Mouse (Mus musculus) layer of hippocampus, adult 9-11 months (tissue): ENCODE measurements around the gene Mobp.
"Not testable (repeated sequence)": the region's sequence is repeated elsewhere in the genome, so short reads cannot be mapped to it uniquely, and the experiment has no call there.

ENCODE experiments used
- DNase-seq: peaks from one replicate; pipeline ENCODE4 v3.0.0; 2022

Gene Mobp

DNA sequence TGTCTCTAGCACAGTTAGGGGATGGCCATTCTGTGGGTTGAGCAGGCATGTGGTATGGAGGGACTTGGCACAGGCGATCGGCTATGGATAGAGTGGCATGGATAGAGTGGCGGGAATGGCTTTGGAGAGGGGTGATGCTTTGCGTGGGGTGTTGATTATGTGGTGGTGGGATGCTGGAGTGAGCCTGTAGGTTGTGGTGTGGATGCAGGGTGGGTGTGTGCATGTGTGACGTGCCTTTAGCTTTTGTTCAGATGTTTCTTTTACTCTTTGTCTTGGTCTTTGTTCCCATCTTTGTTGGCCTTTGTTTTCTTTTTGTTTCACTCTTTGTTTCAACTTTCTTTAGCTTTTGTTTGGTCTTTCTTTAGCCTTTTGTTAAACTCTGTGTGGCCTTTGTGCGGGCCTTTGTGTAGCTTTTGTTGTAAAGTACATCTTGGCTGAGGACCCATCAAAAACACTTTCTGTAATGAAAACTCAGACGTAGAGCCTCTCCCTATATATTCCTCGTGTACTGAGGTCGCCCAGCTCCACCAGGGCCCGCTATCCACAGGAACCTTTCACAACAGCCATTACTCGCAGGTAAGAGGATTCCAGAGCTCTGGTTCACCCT is at the start of gene Mobp:
Gene Mobp, plus strand, starts transcription at position 486 of the 607 bp plus-strand sequence.
- peak; percentile 61 for DNase-seq

DNA sequence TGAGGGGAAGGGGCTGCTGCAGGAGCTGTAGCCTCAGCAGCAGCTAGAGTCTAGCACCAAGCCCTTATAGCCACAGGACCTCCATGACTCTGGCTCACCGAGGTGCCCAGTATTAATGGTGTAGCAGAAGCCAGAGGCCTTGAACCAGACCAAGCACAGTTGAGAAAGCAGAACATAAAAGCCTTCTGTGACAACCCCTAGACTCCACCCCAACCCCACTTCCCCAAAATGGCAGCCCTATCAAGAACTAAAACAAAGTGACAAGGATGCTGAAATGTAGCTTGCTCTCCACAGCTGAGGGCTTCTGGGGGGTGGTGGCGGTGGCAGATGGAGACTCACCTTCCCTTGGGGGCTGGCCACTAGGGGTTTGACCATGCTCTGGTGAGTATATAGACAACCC is 48.3 kb upstream of the Mobp start:
- no peak for DNase-seq

DNA sequence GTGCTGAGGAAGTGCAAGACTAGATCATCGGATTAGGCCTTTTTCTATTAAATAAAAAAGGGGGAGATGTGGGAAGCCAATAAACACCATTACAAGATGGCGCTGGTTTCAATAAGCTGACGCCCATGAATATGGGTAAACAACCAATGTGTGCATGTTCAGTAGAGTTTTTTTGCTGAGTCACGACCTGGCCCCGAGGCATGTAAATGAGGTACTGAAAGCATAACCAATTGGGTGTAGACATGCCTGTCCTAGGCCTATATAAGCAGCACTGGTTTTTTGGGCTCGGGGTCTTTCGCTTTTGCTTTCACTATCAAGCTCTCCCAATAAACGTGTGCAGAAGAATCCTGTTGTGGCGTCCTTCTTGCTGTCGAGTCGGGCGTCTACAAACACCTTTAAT is 40.6 kb upstream of the Mobp start:
- DNase-seq: not testable (repeated sequence)

DNA sequence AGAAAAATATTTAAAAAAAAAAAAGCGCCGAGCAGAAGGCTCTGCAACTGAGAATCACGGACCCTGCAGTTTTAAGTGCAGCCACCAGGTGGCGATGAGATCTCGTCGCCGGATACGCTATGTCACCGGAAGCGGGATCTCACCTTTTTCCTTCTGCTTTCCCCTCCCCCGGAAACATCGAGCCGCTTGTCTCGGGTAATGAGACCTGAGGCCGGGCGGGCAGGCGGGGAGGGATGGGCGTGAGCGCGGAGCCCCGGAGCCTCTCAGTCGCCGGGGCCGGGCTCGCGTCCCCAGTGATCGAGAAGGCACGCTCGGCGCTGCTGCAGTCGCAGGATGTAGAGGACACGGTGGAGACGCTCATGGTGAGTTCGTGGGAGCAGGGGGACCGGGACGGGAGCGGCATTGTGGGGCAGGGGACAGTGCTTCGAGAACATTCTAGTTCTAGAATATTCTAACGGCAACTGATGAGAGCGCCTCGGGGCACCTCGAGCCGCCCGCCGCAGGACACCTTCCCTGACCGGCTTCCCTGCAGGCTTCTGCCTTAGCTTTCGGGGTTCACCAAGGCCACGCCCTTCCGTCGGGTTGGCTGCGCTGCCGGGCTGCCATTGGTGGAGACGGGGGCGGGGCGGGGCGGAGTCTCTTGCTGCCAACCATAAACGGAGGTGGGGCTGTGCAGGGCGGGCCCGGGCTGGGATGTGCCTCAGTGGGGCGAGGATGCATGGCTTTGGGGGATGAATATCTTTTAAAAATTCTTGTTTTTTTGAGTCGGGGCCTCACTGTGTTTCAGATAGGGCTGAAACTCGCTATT is 39.1 kb upstream of the Mobp start, which contains the start of gene Slc25a38:
Gene Slc25a38, plus strand, starts transcription at position 164 of the 808 bp plus-strand sequence.
- DNase-seq: peak; percentile 98

DNA sequence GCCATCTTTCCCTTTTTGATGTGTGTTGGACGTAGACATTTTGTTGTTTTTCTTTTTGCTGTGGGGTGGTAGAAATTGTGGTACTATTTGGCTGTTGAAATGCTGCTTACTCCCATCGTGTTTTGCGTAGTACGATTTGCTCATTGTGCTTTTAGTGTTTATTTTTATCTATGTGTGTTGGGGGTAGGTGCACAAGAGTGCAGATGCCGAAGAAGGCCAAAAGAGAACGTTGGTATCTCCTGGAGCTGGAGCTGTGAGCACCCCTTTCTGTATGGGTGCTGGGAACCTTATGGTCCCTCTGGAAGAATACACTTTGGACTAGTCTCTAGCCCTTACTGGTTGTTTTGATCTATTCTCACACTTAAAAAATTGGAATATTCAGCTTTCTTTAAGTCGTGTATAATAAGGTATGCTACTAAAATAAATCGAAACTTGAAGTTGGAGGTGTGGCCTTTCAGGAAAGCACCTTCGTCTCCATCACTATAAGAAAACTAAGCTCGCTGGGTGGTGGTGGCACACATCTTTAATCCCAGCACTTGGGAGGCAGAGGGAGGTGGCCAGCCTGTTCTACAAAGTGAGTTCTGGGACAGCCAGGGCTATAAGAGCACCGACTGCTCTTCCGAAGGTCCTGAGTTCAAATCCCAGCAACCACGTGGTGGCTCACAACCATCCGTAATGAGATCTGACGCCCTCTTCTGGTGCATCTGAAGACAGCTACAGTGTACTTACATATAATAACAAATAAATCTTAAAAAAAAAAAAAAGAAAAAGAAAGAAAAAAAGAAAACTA is 38.2 kb upstream of the Mobp start:
- DNase-seq: no peak

DNA sequence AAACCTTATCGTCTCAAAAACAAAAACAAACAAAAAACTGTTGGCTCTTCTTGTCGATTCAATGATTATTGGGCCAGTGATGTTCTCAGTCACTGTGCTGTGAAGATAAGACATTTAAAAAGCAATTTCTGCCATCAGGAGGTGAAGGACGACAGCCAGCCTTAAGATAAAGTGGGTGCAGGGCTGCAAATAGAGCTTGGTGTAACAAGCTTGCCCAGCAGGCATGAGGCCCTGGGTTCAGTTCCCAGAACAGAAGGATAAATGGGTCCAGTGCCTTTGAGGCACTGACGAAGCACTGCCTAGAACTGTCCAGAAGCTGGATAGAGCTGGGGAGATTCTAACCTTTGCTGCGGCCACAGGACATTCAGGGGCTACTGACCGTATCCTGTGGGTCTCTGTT is 37.0 kb upstream of the Mobp start:
- no peak for DNase-seq

DNA sequence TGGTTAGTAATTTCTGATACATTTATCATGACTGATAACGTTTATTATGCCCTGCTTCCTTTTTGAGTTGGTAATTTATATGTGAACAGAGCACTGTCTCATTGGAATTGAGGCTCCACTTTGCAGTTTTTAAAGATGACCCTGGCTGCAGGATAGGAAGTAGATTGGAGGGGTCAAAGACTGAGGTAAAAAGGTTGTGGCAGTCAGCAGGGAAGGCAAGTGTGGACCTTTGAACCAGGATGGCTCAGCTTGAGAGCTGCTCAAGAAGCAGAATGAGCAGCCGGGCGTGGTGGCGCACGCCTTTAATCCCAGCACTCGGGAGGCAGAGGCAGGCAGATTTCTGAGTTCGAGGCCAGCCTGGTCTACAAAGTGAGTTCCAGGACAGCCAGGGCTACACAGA is 36.1 kb upstream of the Mobp start:
- DNase-seq: no peak

DNA sequence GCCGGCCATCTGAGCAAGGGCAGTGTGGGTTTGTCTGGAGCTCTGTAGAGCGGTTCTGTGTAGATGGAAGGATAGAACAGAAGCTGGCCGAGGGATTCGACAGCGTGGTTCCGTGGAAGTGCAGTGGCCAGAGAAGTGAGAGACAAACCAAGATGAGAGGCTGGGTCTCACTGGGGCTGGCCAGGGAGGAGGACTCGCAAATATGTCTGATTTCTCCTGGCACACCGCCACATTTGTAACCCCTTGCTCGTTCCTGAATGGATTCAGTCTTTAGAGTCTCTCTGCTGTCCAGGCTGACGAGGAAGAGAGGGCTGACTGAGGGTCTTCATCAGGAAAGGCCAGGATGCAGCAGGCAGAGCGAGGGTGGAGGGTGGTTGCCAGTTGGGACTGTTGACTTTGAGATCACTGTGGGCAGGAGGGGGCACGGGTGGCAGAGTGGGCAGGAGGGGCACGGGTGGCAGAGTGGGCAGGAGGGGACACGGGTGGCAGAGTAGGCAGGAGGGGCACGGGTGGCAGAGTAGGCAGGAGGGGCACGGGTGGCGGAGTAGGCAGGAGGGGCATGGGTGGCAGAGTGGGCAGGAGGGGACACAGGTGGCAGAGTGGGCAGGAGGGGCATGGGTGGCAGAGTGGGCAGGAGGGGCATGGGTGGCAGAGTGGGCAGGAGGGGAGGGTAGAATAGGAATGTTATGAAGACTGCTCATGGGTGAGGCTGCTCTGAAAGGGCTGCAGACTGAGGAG is 35.3 kb upstream of the Mobp start:
- no peak for DNase-seq

DNA sequence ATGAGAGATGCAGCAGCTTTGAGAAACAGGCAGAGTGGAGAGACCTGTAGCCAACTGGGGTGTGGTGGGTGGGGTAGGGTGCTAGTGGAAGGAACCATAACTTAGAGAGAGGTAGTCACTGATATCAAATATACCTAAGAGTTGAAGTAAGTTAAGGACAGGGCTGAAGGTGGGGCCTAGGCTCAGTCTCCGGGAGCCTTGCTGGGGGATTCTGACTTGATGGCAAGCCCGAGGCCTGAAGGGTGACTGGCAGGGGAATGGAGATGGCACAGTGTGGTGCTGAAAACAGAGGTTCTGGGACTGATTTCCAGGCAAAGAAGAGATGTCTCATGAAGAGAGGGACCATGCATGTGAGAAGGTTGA is 34.7 kb upstream of the Mobp start:
- DNase-seq: no peak

DNA sequence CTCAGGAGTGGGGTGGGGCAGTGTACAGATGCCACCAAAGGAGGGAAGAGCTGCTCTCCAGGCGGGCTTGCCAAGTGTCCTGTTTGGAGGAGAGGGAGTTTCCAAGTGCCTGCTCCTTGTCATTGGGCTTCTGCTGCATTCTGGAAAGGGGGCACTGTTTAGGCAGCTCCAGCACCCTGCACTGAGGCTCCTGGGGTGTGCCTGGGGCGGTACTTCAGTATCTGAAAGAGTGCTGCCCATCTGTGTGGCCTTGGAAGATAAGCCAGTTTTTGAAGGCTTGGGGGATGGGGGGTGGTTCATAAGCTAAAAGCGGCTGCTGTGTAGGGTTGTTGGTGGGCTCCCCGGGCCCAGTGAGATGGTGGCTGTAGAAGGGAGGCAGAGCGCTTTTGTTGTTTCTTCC is 33.9 kb upstream of the Mobp start:
- no peak for DNase-seq

DNA sequence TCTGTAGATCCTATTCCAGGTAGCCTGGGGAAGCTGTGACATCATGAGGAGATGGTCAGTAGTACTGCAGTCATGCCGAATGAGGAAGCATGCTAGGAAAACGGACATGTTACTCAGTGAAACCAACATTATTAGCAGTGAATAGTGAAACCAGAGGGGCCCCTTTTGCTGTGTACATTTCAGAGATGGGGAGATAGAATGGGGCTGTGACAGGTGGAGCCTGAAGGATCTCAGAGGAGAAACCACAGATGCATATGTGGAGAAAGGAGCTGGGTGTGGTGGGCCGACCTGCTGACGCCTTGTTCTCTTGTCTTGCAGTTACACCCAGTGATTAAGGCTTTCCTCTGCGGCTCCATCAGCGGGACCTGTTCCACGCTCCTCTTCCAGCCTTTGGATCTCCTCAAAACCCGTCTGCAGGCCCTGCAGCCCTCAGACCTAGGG is 33.3 kb upstream of the Mobp start:
- DNase-seq: peak; percentile 47

DNA sequence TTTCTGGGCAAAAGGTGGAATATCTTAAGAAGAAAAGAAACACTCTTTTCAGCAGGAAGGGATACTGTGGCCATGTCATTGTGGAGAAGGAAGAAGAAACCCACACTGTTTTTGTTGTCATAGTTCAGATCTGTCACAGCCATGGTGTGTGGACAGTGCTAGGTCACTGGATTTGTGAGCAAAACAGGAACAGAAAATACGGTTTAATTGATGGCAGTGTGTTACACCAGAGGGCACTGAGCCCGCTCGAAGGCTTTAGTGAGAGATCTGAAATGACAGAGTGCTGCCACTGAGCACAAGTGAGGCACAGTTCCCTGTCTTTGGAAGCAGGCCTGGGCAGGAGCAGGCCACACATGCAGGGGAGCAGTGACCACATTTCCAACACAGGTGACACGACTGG is 31.3 kb upstream of the Mobp start:
- DNase-seq: no peak

DNA sequence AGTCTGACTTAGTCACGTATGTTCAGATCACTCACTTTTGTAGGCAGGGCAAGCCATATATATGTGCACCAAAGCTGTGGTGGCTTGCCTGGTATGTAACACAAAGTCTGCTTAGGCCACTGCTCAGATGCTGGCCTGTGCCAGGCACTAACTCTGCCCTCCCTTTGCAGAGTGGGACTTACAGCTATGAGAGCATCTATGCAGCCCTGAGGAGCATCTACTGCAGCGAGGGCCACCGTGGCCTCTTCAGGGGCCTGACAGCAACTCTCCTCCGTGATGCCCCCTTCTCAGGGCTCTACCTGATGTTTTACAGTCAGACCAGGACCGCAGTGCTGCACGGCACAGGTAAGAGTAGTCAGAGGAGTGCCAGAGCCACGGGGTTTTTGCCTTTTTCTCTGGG is 29.0 kb upstream of the Mobp start:
- DNase-seq: no peak

DNA sequence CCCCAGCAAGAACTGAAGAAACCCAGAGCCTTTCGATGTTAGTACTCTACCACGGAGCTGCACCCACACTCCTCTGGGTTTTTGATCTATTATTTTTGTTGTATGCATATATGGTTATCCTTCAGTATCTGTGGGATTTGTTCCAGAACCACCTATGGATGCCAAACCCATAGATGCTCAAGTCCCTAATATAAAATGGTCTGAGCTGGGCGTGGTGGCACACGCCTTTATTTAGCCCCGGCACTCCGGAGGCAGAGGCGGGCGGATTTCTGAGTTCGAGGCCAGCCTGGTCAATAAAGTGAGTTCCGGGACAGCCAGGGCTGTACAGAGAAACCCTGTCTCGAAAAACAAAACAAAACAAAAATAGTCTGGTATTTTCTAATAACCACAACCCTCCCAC is 22.6 kb upstream of the Mobp start:
- DNase-seq: no peak

DNA sequence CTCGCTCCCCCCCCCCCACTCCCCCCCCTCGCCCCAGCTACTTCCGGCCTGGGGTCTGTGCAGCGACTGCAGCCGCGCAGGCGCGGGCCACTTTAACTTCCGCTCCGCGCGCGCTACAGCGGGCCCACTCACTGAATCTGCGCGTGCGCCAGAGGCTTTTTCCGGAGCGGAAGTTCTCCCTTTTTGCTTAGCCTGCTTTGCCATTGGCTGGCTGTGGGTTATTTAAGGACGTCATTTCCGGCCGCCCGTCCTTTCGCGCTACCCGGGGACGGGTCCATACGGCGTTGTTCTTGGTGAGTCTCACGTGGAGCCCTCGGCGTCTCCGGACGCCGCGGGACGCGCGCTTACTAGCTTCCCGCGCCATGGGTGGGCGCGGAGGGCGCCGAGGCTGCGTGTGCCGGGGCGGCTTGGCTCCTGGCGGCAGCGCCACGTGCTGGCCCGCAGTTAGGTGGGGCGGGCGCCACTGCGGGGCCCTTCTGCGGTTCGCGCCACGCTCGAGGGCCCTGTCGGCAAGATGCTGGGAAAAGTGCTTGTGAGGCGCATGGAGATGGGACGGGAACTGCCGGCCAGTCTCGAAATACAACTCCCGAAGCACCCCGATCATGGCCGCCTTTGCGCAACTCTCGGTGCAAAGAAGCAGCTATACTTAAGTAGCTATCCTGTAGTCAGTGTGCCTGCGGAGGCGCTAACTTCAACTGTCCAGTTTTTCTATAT is 21.8 kb upstream of the Mobp start, which contains the start of gene Rpsa:
Gene Rpsa, plus strand, starts transcription at position 152 of the 714 bp plus-strand sequence.
- peak; percentile 97 for DNase-seq

DNA sequence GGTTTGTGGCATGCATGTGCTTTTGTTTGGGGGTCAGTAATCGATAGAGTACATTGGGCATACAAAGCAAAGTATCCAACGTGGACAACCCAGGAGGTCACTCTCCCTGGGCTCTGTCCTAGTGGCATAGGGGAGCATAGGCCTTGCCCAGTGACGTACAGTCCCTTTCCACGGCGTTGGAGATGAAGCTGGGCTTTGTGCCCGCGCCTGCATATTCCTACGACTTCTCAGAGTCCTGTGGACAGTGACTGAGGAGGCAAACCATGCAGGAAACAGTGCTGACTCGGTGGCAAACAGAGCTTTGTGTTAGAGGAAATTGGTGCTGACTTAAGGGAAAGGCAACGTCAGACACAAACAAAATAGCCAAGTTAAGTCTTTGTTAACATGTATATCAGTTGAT is 20.2 kb upstream of the Mobp start:
- DNase-seq: no peak

DNA sequence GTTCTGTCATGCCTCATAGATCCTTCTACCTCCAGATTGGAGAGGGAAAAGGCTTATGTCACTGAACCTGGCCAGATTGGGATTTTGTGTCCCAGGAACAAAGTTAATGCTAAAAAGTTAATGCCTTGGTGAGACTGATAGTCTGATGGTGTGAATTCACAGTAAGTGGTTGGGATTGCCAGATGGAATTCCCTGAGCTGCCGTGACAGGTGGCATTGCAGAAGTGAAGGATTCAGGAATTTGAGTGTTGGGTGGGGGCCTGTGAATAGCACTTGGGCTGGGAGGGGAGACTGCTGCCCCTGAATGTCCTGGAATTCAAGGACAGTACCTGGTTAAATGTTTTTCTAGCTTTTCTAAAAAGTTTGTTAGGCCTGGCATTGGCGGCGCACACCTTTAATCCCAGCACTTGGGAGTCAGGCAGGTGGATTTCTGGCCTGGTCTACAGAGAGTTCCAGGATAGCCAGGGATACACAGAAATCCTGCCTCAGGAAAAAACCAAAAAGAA is 17.7 kb upstream of the Mobp start:
- DNase-seq: no peak

DNA sequence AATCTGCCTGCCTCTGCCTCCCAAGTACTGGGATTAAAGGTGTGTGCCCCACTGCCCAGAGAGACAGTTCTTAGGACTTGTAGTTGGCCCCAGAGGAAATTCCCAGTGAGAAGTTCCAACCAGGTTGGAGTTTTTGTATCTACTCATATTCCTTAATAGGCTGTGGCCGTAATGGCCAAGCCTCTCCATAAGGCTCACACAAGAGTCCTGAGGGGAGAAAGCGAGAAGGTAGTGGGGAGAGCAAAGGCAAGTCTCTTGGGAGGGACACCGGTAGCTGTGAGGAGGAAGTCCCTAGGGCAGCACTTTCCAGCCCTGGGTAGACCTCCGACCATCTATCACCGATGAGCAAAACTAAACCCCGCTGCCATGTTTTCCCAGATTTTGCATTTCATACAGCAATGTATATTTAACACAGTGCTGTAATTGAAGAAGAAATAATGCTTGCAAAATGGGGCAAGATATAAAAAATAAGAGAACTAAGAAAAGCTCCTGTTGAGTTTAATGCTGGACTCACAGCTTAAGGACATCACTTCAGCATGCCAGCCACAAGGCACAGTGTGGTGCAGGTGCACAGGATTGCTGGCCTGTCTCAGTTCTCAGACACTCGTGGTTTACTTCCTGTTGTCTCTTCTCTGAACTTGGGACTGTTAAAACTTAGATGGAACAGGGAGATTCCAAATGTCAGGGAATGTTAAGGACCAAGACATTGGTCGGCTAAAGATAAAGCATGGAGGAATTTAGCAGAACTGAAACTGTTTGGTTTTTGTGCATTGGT is 16.3 kb upstream of the Mobp start:
- no peak for DNase-seq

DNA sequence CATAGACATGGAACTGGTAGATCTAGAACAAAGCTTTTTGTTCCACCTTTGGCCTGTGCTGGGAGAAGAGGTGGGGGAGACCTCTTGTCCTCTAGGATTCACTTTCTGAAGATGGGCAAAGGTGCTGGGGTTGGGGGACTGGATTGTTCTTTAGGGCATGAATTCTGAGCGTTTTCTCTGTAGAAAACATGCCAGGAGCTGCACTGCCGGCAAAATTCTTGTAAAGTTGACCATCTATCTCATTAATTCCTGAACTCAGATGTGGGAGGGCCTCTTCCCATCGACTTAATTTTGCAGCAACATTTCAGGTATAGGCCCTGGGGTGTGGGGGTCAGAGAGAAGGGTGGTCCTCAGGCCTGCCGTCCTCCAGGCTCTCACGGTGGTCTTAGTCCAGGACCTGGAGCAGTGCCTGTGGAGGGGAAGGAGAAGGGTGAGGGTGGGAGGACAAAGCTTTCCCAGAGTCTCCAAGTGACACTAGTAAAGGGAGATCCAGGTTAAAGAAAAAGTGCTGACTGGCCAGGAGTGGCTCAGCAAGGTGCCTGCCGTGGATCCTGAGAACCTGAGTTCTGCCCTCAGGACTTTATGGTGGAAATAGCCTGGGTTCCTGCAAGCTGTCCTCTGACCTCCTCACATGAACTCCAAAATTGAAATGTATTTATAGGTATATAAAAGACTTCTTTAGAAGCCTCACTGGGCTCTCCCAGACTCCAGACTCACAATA is 15.6 kb upstream of the Mobp start:
- no peak for DNase-seq

DNA sequence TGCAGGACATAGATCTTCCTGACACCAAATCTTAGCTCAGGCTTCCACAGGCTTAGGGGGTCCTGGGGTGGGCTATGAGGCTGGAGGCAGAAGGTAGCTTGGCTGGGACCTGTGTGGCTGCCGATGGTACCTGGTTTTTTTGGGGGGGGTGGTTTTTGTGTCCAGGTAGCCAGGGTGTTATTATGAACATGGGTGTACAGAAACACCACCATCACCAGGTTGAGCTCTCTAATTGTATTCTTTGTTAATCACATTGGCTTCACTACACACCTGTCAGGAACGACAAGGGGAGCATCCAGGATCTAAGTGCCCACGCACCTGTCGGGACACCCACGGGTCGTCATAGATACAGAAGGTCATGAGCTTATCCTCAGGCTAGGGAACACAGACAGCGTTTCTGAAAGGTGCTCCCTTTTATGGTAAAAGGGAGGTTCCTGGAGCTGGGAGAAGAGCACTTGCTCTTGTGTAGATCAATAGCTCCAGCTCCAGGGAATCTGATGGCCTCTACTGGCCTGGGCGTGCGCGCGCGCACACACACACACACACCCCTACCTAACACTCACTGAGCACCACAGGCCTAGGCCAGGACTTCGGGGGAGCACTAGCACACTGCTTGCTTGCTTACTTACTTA is 14.9 kb upstream of the Mobp start:
- DNase-seq: no peak
